Mouse (Mus musculus): Measurements from ENCODE around the gene Lamtor4. TPM values are rescaled to one million over a fixed set of nuclear protein-coding genes. Genes with fewer than 3 reads are reported as not detected.

Lamtor4 gene
- polyA plus RNA-seq, 1 experiment from 2014 or later: 87.0 TPM

GRCm38 (mm10) chr5:138258078-138258477 is 2.8 kb downstream of the Lamtor4 start:
- ATAC-seq (replicated peaks; ENCODE audit: low FRiP score, low read depth) (no peak), DNase-seq (ENCODE audit: low spot score) (no peak)
- TF ChIP-seq CTCF (IDR thresholded peaks at IDR 0.05; ENCODE audit: low read depth): no peak
- no peaks in the 10 kb centered on the region for H3K9me3 ChIP-seq (replicated peaks; ENCODE audit: low read length)
- H3K27ac ChIP-seq: no peak overlapping the region
- WGBS: 75% methylated on average over 3 of the region's 3 CpGs
- H3K4me3 ChIP-seq (replicated peaks; ENCODE audit: low read depth, low read length): no peak overlapping the region
- H3K9ac ChIP-seq (ENCODE audit: low read depth, low read length): no peak overlapping the region
- no peak overlapping the region for H3K4me2 ChIP-seq (ENCODE audit: low read length)
- H3K4me1 ChIP-seq (replicated peaks; ENCODE audit: insufficient read depth, low read length): peaks cover 13% of the 10 kb centered on the region
- no peaks in the 10 kb centered on the region for H3K27me3 ChIP-seq (ENCODE audit: insufficient read depth, low read length)
- H3K36me3 ChIP-seq (ENCODE audit: insufficient read depth, low read length): peaks cover 18% of the 10 kb centered on the region

GRCm38 (mm10) chr5:138258542-138258941 is 3.3 kb downstream of the Lamtor4 start:
- Histone ChIP-seq H3K4me3 (replicated peaks; ENCODE audit: low read depth, low read length) (no peak overlapping the region), H3K27ac (no peak overlapping the region), H3K9ac (ENCODE audit: low read depth, low read length) (no peak overlapping the region), H3K36me3 (ENCODE audit: insufficient read depth, low read length) (peaks cover 18% of the 10 kb centered on the region), H3K9me3 (replicated peaks; ENCODE audit: low read length) (no peaks in the 10 kb centered on the region), H3K4me1 (replicated peaks; ENCODE audit: insufficient read depth, low read length) (peaks cover 16% of the 10 kb centered on the region), H3K27me3 (ENCODE audit: insufficient read depth, low read length) (no peaks in the 10 kb centered on the region), H3K4me2 (ENCODE audit: low read length) (no peak overlapping the region)
- TF ChIP-seq CTCF (IDR thresholded peaks at IDR 0.05; ENCODE audit: low read depth): no peak
- ATAC-seq (replicated peaks; ENCODE audit: low FRiP score, low read depth) (no peak), DNase-seq (ENCODE audit: low spot score) (no peak)
- WGBS: 73% methylated on average over 6 of the region's 6 CpGs

GRCm38 (mm10) chr5:138258993-138259392 is 3.7 kb downstream of the Lamtor4 start:
- H3K9ac ChIP-seq (ENCODE audit: low read depth, low read length): no peak overlapping the region
- H3K4me3 ChIP-seq (replicated peaks; ENCODE audit: low read depth, low read length): no peak overlapping the region
- ATAC-seq (replicated peaks; ENCODE audit: low FRiP score, low read depth): no peak
- H3K27ac ChIP-seq: no peak overlapping the region
- no peak for DNase-seq (ENCODE audit: low spot score)
- H3K4me2 ChIP-seq (ENCODE audit: low read length): no peak overlapping the region
- H3K4me1 ChIP-seq (replicated peaks; ENCODE audit: insufficient read depth, low read length): peaks cover 16% of the 10 kb centered on the region
- 44% methylated on average over 7 of the region's 7 CpGs for WGBS
- H3K36me3 ChIP-seq (ENCODE audit: insufficient read depth, low read length): peaks cover 18% of the 10 kb centered on the region
- H3K9me3 ChIP-seq (replicated peaks; ENCODE audit: low read length): no peaks in the 10 kb centered on the region
- no peak for TF ChIP-seq CTCF (IDR thresholded peaks at IDR 0.05; ENCODE audit: low read depth)
- no peaks in the 10 kb centered on the region for H3K27me3 ChIP-seq (ENCODE audit: insufficient read depth, low read length)

GRCm38 (mm10) chr5:138260051-138260450 is 4.8 kb downstream of the Lamtor4 start:
- no peaks in the 10 kb centered on the region for H3K27me3 ChIP-seq (ENCODE audit: insufficient read depth, low read length)

GRCm38 (mm10) chr5:138260834-138261233 is 5.6 kb downstream of the Lamtor4 start:
- H3K9me3 ChIP-seq (replicated peaks; ENCODE audit: low read length): no peaks in the 10 kb centered on the region
- H3K27ac ChIP-seq: no peak overlapping the region
- H3K9ac ChIP-seq (ENCODE audit: low read depth, low read length): no peak overlapping the region
- H3K36me3 ChIP-seq (ENCODE audit: insufficient read depth, low read length): peaks cover 19% of the 10 kb centered on the region
- H3K4me2 ChIP-seq (ENCODE audit: low read length): no peak overlapping the region
- TF ChIP-seq CTCF (IDR thresholded peaks at IDR 0.05; ENCODE audit: low read depth): no peak
- peaks cover 12% of the 10 kb centered on the region for H3K4me1 ChIP-seq (replicated peaks; ENCODE audit: insufficient read depth, low read length)
- ATAC-seq (replicated peaks; ENCODE audit: low FRiP score, low read depth) (no peak), DNase-seq (ENCODE audit: low spot score) (no peak)
- no peaks in the 10 kb centered on the region for H3K27me3 ChIP-seq (ENCODE audit: insufficient read depth, low read length)
- WGBS: 89% methylated on average over 11 of the region's 11 CpGs
- no peak overlapping the region for H3K4me3 ChIP-seq (replicated peaks; ENCODE audit: low read depth, low read length)

More at GRCm38 (mm10) chr5:138260051-138260450, 4.8 kb downstream of the Lamtor4 start:
- no peak overlapping the region for H3K4me2 ChIP-seq (ENCODE audit: low read length)
- H3K4me3 ChIP-seq (replicated peaks; ENCODE audit: low read depth, low read length): no peak overlapping the region
- 86% methylated on average over 10 of the region's 10 CpGs for WGBS
- no peak overlapping the region for H3K27ac ChIP-seq
- DNase-seq (ENCODE audit: low spot score) (no peak), ATAC-seq (replicated peaks; ENCODE audit: low FRiP score, low read depth) (no peak)
- H3K9me3 ChIP-seq (replicated peaks; ENCODE audit: low read length): no peaks in the 10 kb centered on the region
- no peak overlapping the region for H3K9ac ChIP-seq (ENCODE audit: low read depth, low read length)
- no peak for TF ChIP-seq CTCF (IDR thresholded peaks at IDR 0.05; ENCODE audit: low read depth)
- peaks cover 18% of the 10 kb centered on the region for H3K36me3 ChIP-seq (ENCODE audit: insufficient read depth, low read length)
- H3K4me1 ChIP-seq (replicated peaks; ENCODE audit: insufficient read depth, low read length): peaks cover 12% of the 10 kb centered on the region

GRCm38 (mm10) chr5:138262001-138262400 is 6.7 kb downstream of the Lamtor4 start:
- Histone ChIP-seq H3K9me3 (replicated peaks; ENCODE audit: low read length) (no peaks in the 10 kb centered on the region), H3K27ac (no peak overlapping the region), H3K36me3 (ENCODE audit: insufficient read depth, low read length) (peaks cover 24% of the 10 kb centered on the region), H3K9ac (ENCODE audit: low read depth, low read length) (no peak overlapping the region), H3K4me3 (replicated peaks; ENCODE audit: low read depth, low read length) (no peak overlapping the region), H3K4me2 (ENCODE audit: low read length) (no peak overlapping the region), H3K4me1 (replicated peaks; ENCODE audit: insufficient read depth, low read length) (peaks cover 12% of the 10 kb centered on the region), H3K27me3 (ENCODE audit: insufficient read depth, low read length) (no peaks in the 10 kb centered on the region)
- no peak for TF ChIP-seq CTCF (IDR thresholded peaks at IDR 0.05; ENCODE audit: low read depth)
- WGBS: 72% methylated on average over 4 of the region's 4 CpGs
- ATAC-seq (replicated peaks; ENCODE audit: low FRiP score, low read depth): no peak
- DNase-seq (ENCODE audit: low spot score): no peak

All from kidney, postnatal 0 days (tissue).